Mouse (Mus musculus) cerebellum, adult 2 months (tissue): ENCODE measurements around the gene Gm13691. TPM values are rescaled to one million over a fixed set of nuclear protein-coding genes. Genes with fewer than 3 reads are reported as not detected.
"Not testable (repeated sequence)": the region's sequence is repeated elsewhere in the genome, so short reads cannot be mapped to it uniquely, and the experiment has no call there.

ENCODE experiments used
- DNase-seq, 2 experiments: peaks; one replicate each; pipeline ENCODE4 v3.0.0; 2021
- H3K27ac ChIP-seq: fragments of 200-500 bp; 2 replicates; pipeline ENCODE4 v1.5.1; 2012; ENCODE audit warnings: low read length, control low read depth, inconsistent platforms; ENCODE audit not compliant: insufficient read depth
- H3K27me3 ChIP-seq: fragments of 200-500 bp; 2 replicates; pipeline ENCODE4 v1.6.1; 2012; ENCODE audit warnings: inconsistent platforms, mild to moderate bottlenecking, low read length, moderate library complexity; ENCODE audit not compliant: control insufficient read depth, insufficient read depth
- H3K4me1 ChIP-seq: fragments of 200-500 bp; 2 replicates; pipeline ENCODE4 v1.6.1; 2011; ENCODE audit warnings: low read length; ENCODE audit not compliant: control insufficient read depth, insufficient read depth
- H3K4me3 ChIP-seq: fragments of 200-500 bp; replicated peaks from 2 replicates; pipeline ENCODE3; 2011; ENCODE audit warnings: mild to moderate bottlenecking, low read depth, low read length, control low read depth; ENCODE audit not compliant: insufficient read depth
- CTCF ChIP-seq: fragments of 200-500 bp; IDR thresholded peaks from 2 replicates; pipeline ENCODE4 v1.5.1; 2011; ENCODE audit warnings: low read depth, mild to moderate bottlenecking, control low read depth, low read length, moderate library complexity, borderline replicate concordance; ENCODE audit not compliant: insufficient read depth
- POLR2A ChIP-seq: fragments of 200-500 bp; IDR thresholded peaks from 2 replicates; pipeline ENCODE4 v1.6.1; 2011; ENCODE audit warnings: low read length, control low read depth, borderline replicate concordance; ENCODE audit not compliant: insufficient read depth
- WGBS: fragments of 180-500 bp; shearing (Covaris S2); methylation state at CpG from one replicate; pipeline ENCODE4 v1.1.7; 2018; 5-methylcytosine and 5-hydroxymethylcytosine counted together
- polyA plus RNA-seq: library from polyadenylated mRNA; depleted of rRNA; stranded (reverse); fragments of >200 nt; gene quantifications from 2 replicates; pipeline ENCODE4 v1.2.3, GENCODE M21; 2012

The Gm13691 gene
- polyA plus RNA-seq, 1 experiment: not detected

GRCm38 (mm10) chr2:84008913-84009312 is 18.6 kb downstream of the Gm13691 start:
- no peak for TF ChIP-seq CTCF
- TF ChIP-seq POLR2A: no peak
- Histone ChIP-seq H3K27ac (no peak overlapping the region), H3K27me3 (no peaks in the 10 kb centered on the region), H3K4me1 (no peaks in the 10 kb centered on the region), H3K4me3 (no peak overlapping the region)
- WGBS: 5% methylated on average over 1 of the region's 1 CpGs
- no peak for DNase-seq

DNA sequence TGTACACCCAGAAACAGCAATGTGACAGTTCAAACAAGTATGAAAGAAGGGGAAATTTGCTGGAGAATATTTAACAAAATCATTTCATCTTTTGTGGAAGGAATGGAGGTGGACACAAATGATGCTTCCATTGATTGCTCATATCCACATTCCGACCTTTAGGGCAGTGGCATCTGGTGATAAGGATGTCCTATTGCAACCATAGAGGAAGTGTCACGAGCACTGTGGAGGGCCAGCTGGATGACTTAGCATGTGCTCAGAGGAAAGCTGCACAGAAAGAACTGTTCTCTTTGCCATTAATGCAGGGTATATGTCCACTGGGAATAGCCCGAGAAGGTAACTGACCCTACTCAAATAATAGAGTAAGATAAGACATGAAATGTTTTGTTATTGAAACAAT is 19.5 kb downstream of the Gm13691 start:
- WGBS: 78% methylated on average over 3 of the region's 3 CpGs
- TF ChIP-seq POLR2A (no peak), CTCF (no peak)
- DNase-seq: no peak
- Histone ChIP-seq H3K4me1 (no peaks in the 10 kb centered on the region), H3K4me3 (no peak overlapping the region), H3K27me3 (no peaks in the 10 kb centered on the region), H3K27ac (no peak overlapping the region)

DNA sequence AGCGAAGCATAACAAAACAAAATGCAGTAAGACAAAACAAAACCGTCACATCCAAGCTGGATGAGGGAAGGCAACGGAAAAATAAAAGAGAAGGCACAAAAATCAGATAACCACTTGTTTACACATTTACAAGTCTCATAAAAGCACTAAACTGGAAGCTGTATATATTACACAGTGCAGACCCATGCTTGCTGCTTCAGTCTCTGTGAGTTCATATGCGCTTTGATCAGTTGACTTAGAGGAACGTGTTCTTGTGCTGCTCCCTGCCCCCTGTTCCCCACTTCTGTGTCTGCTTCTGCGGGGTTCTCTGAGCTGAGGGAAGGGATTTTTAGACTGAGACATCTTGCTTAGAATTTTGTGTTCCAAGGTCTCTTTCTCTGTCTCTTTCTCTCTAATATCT is 24.2 kb downstream of the Gm13691 start:
- Histone ChIP-seq H3K4me1 (no peaks in the 10 kb centered on the region), H3K27me3 (no peaks in the 10 kb centered on the region), H3K27ac (no peak overlapping the region), H3K4me3 (no peak overlapping the region)
- TF ChIP-seq CTCF (no peak), POLR2A (no peak)
- no peak for DNase-seq
- WGBS: 82% methylated on average over 6 of the region's 6 CpGs

DNA sequence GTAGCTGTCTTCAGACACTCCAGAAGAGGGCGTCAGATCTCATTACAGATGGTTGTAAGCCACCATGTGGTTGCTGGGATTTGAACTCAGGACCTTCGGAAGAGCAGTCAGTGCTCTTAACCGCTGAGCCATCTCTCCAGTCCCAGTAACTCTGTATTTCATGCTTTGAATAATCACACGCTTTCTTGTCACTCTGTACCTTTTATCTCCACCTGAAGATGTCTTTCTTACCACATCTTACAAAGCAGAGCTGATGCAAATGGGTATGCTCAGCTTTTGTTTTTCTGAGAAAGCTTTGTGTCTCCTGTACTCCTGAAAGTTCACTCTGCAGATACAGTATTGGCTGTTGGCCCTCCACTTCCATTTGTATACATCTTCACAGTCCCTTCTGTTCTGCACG is 25.9 kb downstream of the Gm13691 start:
- 76% methylated on average over 5 of the region's 5 CpGs for WGBS
- not testable (repeated sequence) for DNase-seq, H3K27me3 ChIP-seq, H3K4me3 ChIP-seq, H3K4me1 ChIP-seq, H3K27ac ChIP-seq

- no peaks in the 10 kb centered on the region for H3K27me3 ChIP-seq
- 29% methylated on average over 3 of the region's 3 CpGs for WGBS
- TF ChIP-seq POLR2A: no peak
- TF ChIP-seq CTCF: no peak
- H3K4me3 ChIP-seq: no peak overlapping the region
- H3K4me1 ChIP-seq: no peaks in the 10 kb centered on the region
- H3K27ac ChIP-seq: no peak overlapping the region
- no peak for DNase-seq
These were observed 28.0 kb downstream of the Gm13691 start for GRCm38 (mm10) chr2:84018330-84018729.

DNA sequence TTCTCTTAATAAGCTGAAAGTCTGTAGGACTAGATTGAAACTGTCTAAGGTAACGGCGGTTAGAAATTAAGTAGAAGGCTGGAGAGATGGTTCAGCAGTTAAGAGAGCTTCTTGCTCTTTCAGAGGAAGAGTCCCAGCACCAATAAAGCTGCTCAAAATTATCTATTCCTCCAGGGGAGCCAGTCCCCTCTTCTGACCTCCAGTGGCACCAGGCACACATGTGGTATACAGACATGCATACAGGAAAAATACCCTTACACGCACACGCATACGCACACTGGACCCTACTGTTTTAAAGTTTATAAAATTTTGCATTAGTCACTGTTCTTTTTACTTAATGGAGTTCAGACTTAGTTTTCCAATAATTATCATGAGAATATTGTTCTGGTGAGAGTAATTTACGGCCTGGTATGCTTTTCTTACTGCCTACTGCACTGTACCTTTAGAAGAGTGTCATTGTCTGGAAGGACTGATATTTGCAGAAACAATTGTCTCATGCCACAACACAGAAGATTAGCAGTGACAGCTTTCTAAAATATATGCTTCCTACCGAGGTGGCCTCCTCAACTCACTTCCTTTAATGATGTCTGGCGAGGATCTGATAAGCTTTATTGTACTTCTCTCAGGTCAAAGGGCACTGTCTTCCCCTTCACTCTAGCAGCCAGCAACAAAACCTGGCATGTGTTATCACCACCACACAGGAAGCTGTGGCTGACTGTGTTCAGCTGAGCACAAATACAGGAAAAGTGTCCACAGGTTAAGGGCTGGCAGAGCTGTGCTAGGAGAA is 29.4 kb downstream of the Gm13691 start:
- Histone ChIP-seq H3K27ac (no peak overlapping the region), H3K27me3 (no peaks in the 10 kb centered on the region), H3K4me1 (no peaks in the 10 kb centered on the region), H3K4me3 (no peak overlapping the region)
- TF ChIP-seq CTCF: no peak
- TF ChIP-seq POLR2A: no peak
- WGBS: 87% methylated on average over 8 of the region's 8 CpGs
- DNase-seq: no peak

- TF ChIP-seq POLR2A (no peak), CTCF (no peak)
- Histone ChIP-seq H3K27ac (no peak overlapping the region), H3K4me1 (no peaks in the 10 kb centered on the region), H3K4me3 (no peak overlapping the region), H3K27me3 (no peaks in the 10 kb centered on the region)
- no peak for DNase-seq
- 31% methylated on average over 2 of the region's 2 CpGs for WGBS
These were observed 31.6 kb downstream of the Gm13691 start for GRCm38 (mm10) chr2:84021930-84022329.

DNA sequence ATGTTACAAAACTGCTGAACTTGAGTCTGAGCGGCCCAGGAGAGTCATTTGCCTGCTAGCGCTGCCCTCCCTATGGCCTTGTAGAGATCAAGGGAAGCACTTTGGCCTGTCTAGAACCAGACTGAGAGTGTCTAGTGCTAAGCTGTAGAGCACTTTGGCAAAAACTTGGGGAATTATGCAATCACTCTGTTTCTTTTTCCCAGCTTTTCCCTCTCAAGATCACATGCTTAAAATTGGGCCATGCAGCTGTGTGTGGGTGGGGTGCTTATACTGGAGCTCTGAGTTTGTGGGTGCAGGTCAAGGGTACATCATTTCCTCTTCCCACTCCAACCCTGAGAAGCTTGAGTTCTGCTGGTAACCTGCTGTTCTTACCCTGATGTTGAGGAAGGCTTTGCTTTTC is 32.6 kb downstream of the Gm13691 start:
- WGBS: 98% methylated on average over 2 of the region's 2 CpGs
- no peaks in the 10 kb centered on the region for H3K27me3 ChIP-seq
- no peak for TF ChIP-seq CTCF
- H3K4me3 ChIP-seq: no peak overlapping the region
- DNase-seq: no peak
- H3K4me1 ChIP-seq: no peaks in the 10 kb centered on the region
- H3K27ac ChIP-seq: no peak overlapping the region
